Mouse (Mus musculus): Measurements from ENCODE around the gene Lclat1.

GRCm38 (mm10) chr17:73095070-73095469 lies 12.7 kb upstream of the Lclat1 start:
- no peak for TF ChIP-seq CTCF (IDR thresholded peaks at IDR 0.05; ENCODE audit: low read depth, low read length)
- no peak for TF ChIP-seq POLR2A (IDR thresholded peaks at IDR 0.05; ENCODE audit: borderline replicate concordance, low read depth, low read length)

Measured in bone marrow macrophage, adult 2 months (primary cell).